8 mouse cellular contexts compared by ENCODE assay signal in the genomic region with DNA sequence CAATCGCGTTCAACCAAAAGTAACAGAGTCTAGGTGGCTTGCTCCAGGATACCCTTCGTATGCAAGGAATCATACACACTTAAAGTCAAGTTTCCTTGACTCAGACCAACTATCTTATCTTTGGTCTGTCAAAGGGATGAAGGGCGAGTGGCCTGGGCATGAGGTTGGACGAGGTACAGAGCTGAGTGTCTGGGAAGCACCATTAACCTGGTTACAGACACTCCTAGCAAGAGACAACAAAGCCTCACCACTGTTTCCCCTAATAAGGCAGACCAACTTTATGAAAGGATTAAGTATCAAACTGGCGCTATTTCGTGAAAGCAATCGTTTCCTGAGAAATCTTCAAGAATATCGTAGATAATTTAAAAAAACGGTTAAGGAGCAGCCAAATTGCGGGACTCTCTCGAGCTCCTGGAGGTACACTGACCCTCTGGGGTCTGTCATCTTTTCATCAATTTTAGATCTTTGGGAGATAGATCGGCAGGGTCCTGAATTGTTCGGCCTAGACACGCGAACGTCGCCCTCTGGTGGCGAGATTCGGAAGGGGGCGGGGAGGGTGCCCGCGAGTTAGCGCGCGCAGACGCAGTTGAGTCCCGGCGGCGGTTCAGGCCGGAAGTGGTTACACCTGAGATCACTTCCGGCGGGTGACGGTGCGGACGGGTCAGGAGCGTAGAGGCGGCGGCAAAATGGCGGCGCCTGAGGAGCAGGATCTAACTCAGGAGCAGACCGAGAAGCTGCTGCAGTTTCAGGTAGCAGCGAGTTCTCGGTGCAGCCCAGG. TPM values are rescaled to one million over a fixed set of nuclear protein-coding genes. Genes with fewer than 3 reads are reported as not detected.
A peak's percentile ranks its signal among the peaks of the same experiment; 100 is the strongest.
DNase-seq lines count a peak whose midpoint lies in the region; ATAC-seq and TF ChIP-seq lines count a peak whose summit lies in the region.

A gene (plus strand): TSS at position 630 of the 778 bp plus-strand sequence.

- peak; percentile 60; the same call in 1 of the 2 replicates for TF ChIP-seq POLR2A in olfactory bulb, adult 2 months (IDR thresholded peaks at IDR 0.05; ENCODE audit: insufficient read depth, low read depth, low read length)
- peak; percentile 84 for TF ChIP-seq POLR2A in thymus, adult 2 months (IDR thresholded peaks at IDR 0.05; ENCODE audit: control insufficient read depth, extremely low read depth, insufficient read depth, low read length, poor library complexity)

- no peaks in the 10 kb centered on the region for H3K9me3 ChIP-seq in ES-E14 (ENCODE audit: control insufficient read depth, insufficient read depth, low read depth, low read length)
- no peaks in the 10 kb centered on the region for H3K9me3 ChIP-seq in forebrain, embryonic 16.5 days (ENCODE audit: control insufficient read depth, low read length)
- no peaks in the 10 kb centered on the region for H3K9me3 ChIP-seq in lung, embryonic 14.5 days (ENCODE audit: low read depth, low read length)

- ATAC-seq in forebrain, embryonic 16.5 days = peak; percentile 100
- ATAC-seq in lung, embryonic 14.5 days (ENCODE audit: insufficient read depth) = peak; percentile 98

- H3K27ac ChIP-seq in ES-E14 (ENCODE audit: insufficient read depth, low read depth, low read length, poor library complexity, severe bottlenecking) = peak within 1 kb of the TSS; percentile 94
- peak within 1 kb of the TSS; percentile 88 for H3K27ac ChIP-seq in forebrain, embryonic 16.5 days (ENCODE audit: low read length)
- H3K27ac ChIP-seq in layer of hippocampus, adult 2 months = peak within 1 kb of the TSS; percentile 96
- H3K27ac ChIP-seq in lung, embryonic 14.5 days (ENCODE audit: low read depth) = peak within 1 kb of the TSS; percentile 88
- peak within 1 kb of the TSS; percentile 56 for H3K27ac ChIP-seq in olfactory bulb, adult 2 months (ENCODE audit: insufficient read depth, low read depth, low read length)
- peak within 1 kb of the TSS; percentile 25; the same call in 1 of the 2 replicates for H3K27ac ChIP-seq in thymus, adult 2 months (ENCODE audit: control insufficient read depth, insufficient read depth, low read length)

- H3K4me1 ChIP-seq in ES-E14 (ENCODE audit: control insufficient read depth in 2 of 2, insufficient read depth in 2 of 2, low read length in 2 of 2, poor library complexity in 1 of 2) = peaks cover 1 to 2% of the 10 kb centered on the region in 2 experiments; a peak in 1 of 4 replicates
- H3K4me1 ChIP-seq in forebrain, embryonic 16.5 days (replicated peaks; ENCODE audit: control insufficient read depth, insufficient read depth, low read length) = peaks cover 22% of the 10 kb centered on the region
- 0 out of 2 replicates have a peak, but pooled peaks cover 3% of the 10 kb centered on the region for H3K4me1 ChIP-seq in lung, embryonic 14.5 days (ENCODE audit: insufficient read depth)
- H3K4me1 ChIP-seq in olfactory bulb, adult 2 months (ENCODE audit: control insufficient read depth, insufficient read depth, low read length) = peaks cover 11% of the 10 kb centered on the region; the same call in 1 of the 2 replicates
- H3K4me1 ChIP-seq in thymus, adult 2 months (replicated peaks; ENCODE audit: control insufficient read depth, insufficient read depth, low read length) = peaks cover 7% of the 10 kb centered on the region

- H3K4me3 ChIP-seq in ES-E14 (ENCODE audit: insufficient read depth in 1 of 2, low read depth in 1 of 2, low read length in 2 of 2, poor library complexity in 1 of 2, severe bottlenecking in 1 of 2) = peak within 1 kb of the TSS; percentile 92 to 97
- peak within 1 kb of the TSS; percentile 98 for H3K4me3 ChIP-seq in forebrain, embryonic 16.5 days (replicated peaks; ENCODE audit: low read length)
- peak within 1 kb of the TSS; percentile 98 for H3K4me3 ChIP-seq in layer of hippocampus, adult 2 months
- H3K4me3 ChIP-seq in lung, embryonic 14.5 days (ENCODE audit: low read depth, low read length) = peak within 1 kb of the TSS; percentile 97
- peak within 1 kb of the TSS; percentile 78 for H3K4me3 ChIP-seq in olfactory bulb, adult 2 months (ENCODE audit: insufficient read depth, low read depth, low read length)
- H3K4me3 ChIP-seq in thymus, adult 2 months (ENCODE audit: control insufficient read depth, insufficient read depth, low read length) = peak within 1 kb of the TSS; percentile 87

- in situ Hi-C loops in ES-E14 (cut with MboI; ENCODE audit: low sequenced_read_pairs in 2 of 2, unreplicated experiment in 2 of 2) = no loop called here

- no peaks in the 10 kb centered on the region for H3K36me3 ChIP-seq in ES-E14 (ENCODE audit: control insufficient read depth, insufficient read depth, low read length, poor library complexity, severe bottlenecking)
- H3K36me3 ChIP-seq in forebrain, embryonic 16.5 days (ENCODE audit: control insufficient read depth, insufficient read depth) = no peaks in the 10 kb centered on the region
- peaks cover 3% of the 10 kb centered on the region; the same call in 1 of the 2 replicates for H3K36me3 ChIP-seq in lung, embryonic 14.5 days (ENCODE audit: insufficient read depth)
- no peaks in the 10 kb centered on the region for H3K36me3 ChIP-seq in thymus, adult 2 months (ENCODE audit: control insufficient read depth, insufficient read depth, low read length)

- no peaks in the 10 kb centered on the region for H3K27me3 ChIP-seq in forebrain, embryonic 16.5 days (replicated peaks; ENCODE audit: control insufficient read depth, insufficient read depth, low read length)
- no peaks in the 10 kb centered on the region for H3K27me3 ChIP-seq in lung, embryonic 14.5 days (ENCODE audit: insufficient read depth, low read length)
- H3K27me3 ChIP-seq in thymus, adult 2 months (ENCODE audit: control insufficient read depth, insufficient read depth, low read length) = no peaks in the 10 kb centered on the region

- peak within 1 kb of the TSS; percentile 97 for H3K4me2 ChIP-seq in forebrain, embryonic 16.5 days (ENCODE audit: low read length)
- H3K4me2 ChIP-seq in lung, embryonic 14.5 days = peak within 1 kb of the TSS; percentile 90

- peak; percentile 100 for TF ChIP-seq CTCF in layer of hippocampus, adult 2 months (conservative IDR thresholded peaks at IDR 0.05)
- peak; percentile 97 for TF ChIP-seq CTCF in lung, embryonic 14.5 days (IDR thresholded peaks at IDR 0.05; ENCODE audit: low read depth)
- peak; percentile 79 for TF ChIP-seq CTCF in olfactory bulb, adult 2 months (IDR thresholded peaks at IDR 0.05; ENCODE audit: insufficient read depth, low read depth, low read length)
- peak; percentile 94 for TF ChIP-seq CTCF in thymus, adult 2 months (IDR thresholded peaks at IDR 0.05; ENCODE audit: borderline replicate concordance, control insufficient read depth, extremely low read depth, insufficient read depth, low read length, poor library complexity)

- peak within 1 kb of the TSS; percentile 99 for H3K9ac ChIP-seq in ES-E14 (ENCODE audit: insufficient read depth, low read depth, low read length, poor library complexity, severe bottlenecking)
- peak within 1 kb of the TSS; percentile 94 for H3K9ac ChIP-seq in forebrain, embryonic 16.5 days (replicated peaks; ENCODE audit: low read depth, low read length)
- peak within 1 kb of the TSS; percentile 94 for H3K9ac ChIP-seq in lung, embryonic 14.5 days

- intact Hi-C loops in heart, postnatal 36 days (cut with DNase I) = loop anchor here (1.0 to 5.0 kb wide), 6 partner anchors 31 to 375 kb away; a partner anchor contains a TSS

- DNase-seq in ES-E14 (ENCODE audit: low read depth, low spot score) = peak; percentile 95
- peak; percentile 96 for DNase-seq in cerebellum, adult 11-12 months
- peak; percentile 99 for DNase-seq in heart, postnatal 36 days
- DNase-seq in layer of hippocampus, adult 2 months (ENCODE audit: low spot score in 2 of 2) = peak; percentile 97 to 100
- peak; percentile 99 for DNase-seq in lung, embryonic 14.5 days
- peak; percentile 98 for DNase-seq in thymus, adult 2 months

- 11% methylated on average over 44 of the region's 44 CpGs for WGBS in forebrain, embryonic 16.5 days
- WGBS in lung, embryonic 14.5 days = 9% methylated on average over 44 of the region's 44 CpGs
- 9% methylated on average over 44 of the region's 44 CpGs for WGBS in olfactory bulb, adult 2 months
- WGBS in thymus, adult 2 months = 15% methylated on average over 44 of the region's 44 CpGs

TF ChIP-seq in ES-E14, 5 proteins besides CTCF, POLR2A, EP300 and RAD21:
- TF ChIP-seq MAFK (IDR thresholded peaks at IDR 0.05; ENCODE audit: insufficient read depth, low read depth, low read length) = no peak
- peak; percentile 73; the same call in 1 of the 2 replicates for TF ChIP-seq HCFC1 (IDR thresholded peaks at IDR 0.05; ENCODE audit: borderline replicate concordance, insufficient read depth, low read length)
- no peak for TF ChIP-seq ZNF384 (IDR thresholded peaks at IDR 0.05; ENCODE audit: low read depth, low read length)
- TF ChIP-seq CHD2 (IDR thresholded peaks at IDR 0.05; ENCODE audit: low read depth, low read length) = peak; percentile 87
- no peak for TF ChIP-seq ZC3H11A (IDR thresholded peaks at IDR 0.05; ENCODE audit: borderline replicate concordance, low read depth, low read length)

RNA-seq across cellular contexts. Expression of the gene that starts here (rescaled TPM):
- 76.3 and 108 TPM in 2 replicates for total RNA-seq in ES-E14 (2012; rRNA removed)
- 60.8 and 62.9 TPM in 2 replicates for polyA plus RNA-seq in forebrain, embryonic 16.5 days (2015; fragmentation: Nextera tagmentation; extraction: Ambion mirVana)
- 10 to 100 TPM; 21.3 to 23.0 TPM for total RNA-seq in heart, postnatal 36 days (2021)
- 10 to 100 TPM; 54.2 to 59.8 TPM for total RNA-seq in layer of hippocampus, adult 2 months (2021)
- 103 and 106 TPM in 2 replicates for polyA plus RNA-seq in lung, embryonic 14.5 days (2014; fragmentation: Nextera tagmentation; extraction: Ambion mirVana)
- polyA plus RNA-seq in olfactory bulb, adult 2 months (2012; ENCODE audit: insufficient read depth, insufficient read length, low replicate concordance, missing spikeins) = not detected in 2 replicates
- 36.1 and 38.4 TPM in 2 replicates for polyA plus RNA-seq in thymus, adult 2 months (2012; rRNA removed)

Comparison
In these comparisons a context has a peak if more than half of its experiments do, and no peak if none do; other contexts are left out.
1. Peak in every context shown above with its lines: DNase-seq, ATAC-seq, H3K4me3 ChIP-seq and H3K27ac ChIP-seq.
2. H3K27ac ChIP-seq: peak in every context shown above with its lines; median percentile 96 in layer of hippocampus, adult 2 months; 94 in ES-E14; 88 in forebrain, embryonic 16.5 days; 88 in lung, embryonic 14.5 days; 56 in olfactory bulb, adult 2 months; 25 in thymus, adult 2 months.